Mouse (Mus musculus): ENCODE results near the gene C77080.

GRCm38 (mm10) chr4:129197514-129197913, 63.7 kb downstream of the C77080 start:
- no peak for TF ChIP-seq CTCF (conservative IDR thresholded peaks at IDR 0.05; ENCODE audit: insufficient read depth, insufficient read length, low read depth, low read length)
- TF ChIP-seq POLR2A (IDR thresholded peaks at IDR 0.05; ENCODE audit: low read depth, low read length) = no peak
